Mouse (Mus musculus): Measurements from ENCODE around the gene Fus.
A peak's percentile ranks its signal among the peaks of the same experiment; 100 is the strongest.
"Not testable (repeated sequence)": the region's sequence is repeated elsewhere in the genome, so short reads cannot be mapped to it uniquely, and the experiment has no call there.

Fus gene

DNA sequence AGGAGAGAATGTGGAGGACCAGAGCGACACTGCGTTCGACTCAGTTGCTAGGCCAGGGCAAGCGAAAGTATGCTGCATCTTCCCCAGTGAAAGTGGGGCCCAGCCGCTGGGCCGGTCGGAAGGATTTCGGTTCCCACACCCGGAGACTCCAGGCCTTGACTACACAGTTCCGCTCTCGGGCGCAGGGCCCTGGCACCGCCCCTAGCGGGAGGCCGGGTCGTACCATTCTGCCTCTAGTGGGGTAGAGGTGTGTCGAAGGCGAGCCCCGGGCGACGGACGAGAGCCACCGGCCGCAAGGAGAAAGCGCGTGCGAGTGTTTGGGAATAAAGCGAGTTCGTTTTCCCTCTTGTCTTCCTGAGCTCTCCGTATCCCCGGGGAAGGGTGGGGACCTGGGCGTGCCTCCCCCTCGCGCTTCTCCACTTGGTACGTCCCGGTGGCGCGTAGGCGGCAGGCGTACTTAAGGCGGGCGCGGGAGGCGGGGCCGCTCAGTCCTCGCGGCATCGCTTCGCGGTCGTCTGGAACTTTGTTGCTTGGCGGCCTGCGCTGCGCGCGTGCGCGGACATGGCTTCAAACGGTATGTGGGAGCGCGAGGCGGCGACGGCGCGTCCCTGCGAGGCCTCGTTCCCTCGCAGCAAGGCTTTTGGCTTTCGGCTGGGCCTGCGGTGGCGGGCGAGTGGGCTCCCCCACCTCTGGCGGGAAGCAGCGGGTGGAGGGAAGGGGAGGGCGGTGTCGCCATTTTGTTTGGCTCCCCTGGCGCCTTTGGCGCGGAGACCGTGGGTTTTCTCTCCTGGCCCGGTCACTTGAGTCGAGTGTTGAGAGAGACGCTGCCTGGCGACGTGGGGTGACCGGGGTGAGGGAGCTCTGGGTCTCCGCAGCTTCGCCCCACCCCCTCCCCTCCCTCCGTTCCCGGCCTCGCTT is at the start of gene Fus:
TSS of gene Fus (plus strand) at position 454 of the 918 bp plus-strand sequence.
- DNase-seq (ENCODE audit: extremely low spot score): peak; percentile 95

DNA sequence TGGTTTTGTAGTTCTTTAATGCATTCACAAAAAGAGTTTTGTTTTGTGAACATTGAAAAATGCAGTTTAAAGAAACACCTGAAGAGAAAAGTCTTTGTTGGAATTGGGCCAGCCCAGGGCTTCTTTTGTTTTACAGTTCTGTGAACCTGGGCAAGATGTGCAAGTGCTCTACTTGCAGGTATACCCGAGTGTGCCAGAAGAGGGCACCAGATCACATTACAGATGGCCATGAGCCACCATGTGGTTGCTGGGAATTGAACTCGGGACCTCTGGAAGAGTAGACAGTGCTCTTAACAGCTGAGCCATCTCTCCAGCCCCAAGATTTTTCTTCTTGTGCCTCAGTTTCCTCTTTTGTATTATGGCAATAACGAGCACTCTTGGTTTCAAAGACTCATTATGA is 49.1 kb upstream of the Fus start:
- no peak for DNase-seq (ENCODE audit: extremely low spot score)

GRCm38 (mm10) chr7:127919290-127919689 is 48.0 kb upstream of the Fus start:
- DNase-seq (ENCODE audit: extremely low spot score): no peak

GRCm38 (mm10) chr7:127921516-127921915 is 45.7 kb upstream of the Fus start:
- peak; percentile 27 for DNase-seq (ENCODE audit: extremely low spot score)

- no peak for DNase-seq (ENCODE audit: extremely low spot score)
These were observed 44.6 kb upstream of the Fus start for GRCm38 (mm10) chr7:127922451-127923275.

GRCm38 (mm10) chr7:127923714-127924113 is 43.5 kb upstream of the Fus start:
- DNase-seq (ENCODE audit: extremely low spot score): no peak

DNA sequence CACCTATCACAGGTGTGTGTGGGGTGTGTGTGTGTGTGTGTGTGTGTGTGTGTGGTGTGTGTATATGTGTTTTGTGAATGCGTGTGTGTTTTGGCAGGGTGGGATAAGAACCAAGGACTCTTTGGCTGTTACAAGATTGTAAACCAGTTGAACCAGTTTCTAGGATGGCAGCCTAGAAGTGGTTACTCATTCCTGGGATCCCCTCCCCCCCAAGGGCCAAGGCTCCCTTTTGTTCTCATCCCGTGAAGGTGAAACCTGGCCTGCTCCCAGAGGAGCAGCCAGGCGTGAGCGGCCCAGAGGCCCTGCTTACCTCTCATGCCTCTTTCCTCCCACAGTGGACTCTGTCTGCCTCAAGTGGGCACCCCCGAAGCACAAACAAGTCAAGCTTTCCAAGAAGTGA is 42.0 kb upstream of the Fus start:
- peak; percentile 24 for DNase-seq (ENCODE audit: extremely low spot score)

GRCm38 (mm10) chr7:127926066-127926465 is 41.2 kb upstream of the Fus start:
- DNase-seq (ENCODE audit: extremely low spot score): no peak

- no peak for DNase-seq (ENCODE audit: extremely low spot score)
These were observed 40.4 kb upstream of the Fus start for GRCm38 (mm10) chr7:127926846-127927245.

- DNase-seq (ENCODE audit: extremely low spot score): no peak
These were observed 39.5 kb upstream of the Fus start for GRCm38 (mm10) chr7:127927726-127928125.

GRCm38 (mm10) chr7:127928596-127928995 is 38.7 kb upstream of the Fus start:
- no peak for DNase-seq (ENCODE audit: extremely low spot score)

- DNase-seq (ENCODE audit: extremely low spot score): peak; percentile 20
These were observed 37.3 kb upstream of the Fus start, which contains the start of gene Prss8 for GRCm38 (mm10) chr7:127929923-127930322. Gene Prss8, minus strand, starts transcription at chr7:127930104.

GRCm38 (mm10) chr7:127930636-127931035 is 36.6 kb upstream of the Fus start:
- DNase-seq (ENCODE audit: extremely low spot score): no peak

DNA sequence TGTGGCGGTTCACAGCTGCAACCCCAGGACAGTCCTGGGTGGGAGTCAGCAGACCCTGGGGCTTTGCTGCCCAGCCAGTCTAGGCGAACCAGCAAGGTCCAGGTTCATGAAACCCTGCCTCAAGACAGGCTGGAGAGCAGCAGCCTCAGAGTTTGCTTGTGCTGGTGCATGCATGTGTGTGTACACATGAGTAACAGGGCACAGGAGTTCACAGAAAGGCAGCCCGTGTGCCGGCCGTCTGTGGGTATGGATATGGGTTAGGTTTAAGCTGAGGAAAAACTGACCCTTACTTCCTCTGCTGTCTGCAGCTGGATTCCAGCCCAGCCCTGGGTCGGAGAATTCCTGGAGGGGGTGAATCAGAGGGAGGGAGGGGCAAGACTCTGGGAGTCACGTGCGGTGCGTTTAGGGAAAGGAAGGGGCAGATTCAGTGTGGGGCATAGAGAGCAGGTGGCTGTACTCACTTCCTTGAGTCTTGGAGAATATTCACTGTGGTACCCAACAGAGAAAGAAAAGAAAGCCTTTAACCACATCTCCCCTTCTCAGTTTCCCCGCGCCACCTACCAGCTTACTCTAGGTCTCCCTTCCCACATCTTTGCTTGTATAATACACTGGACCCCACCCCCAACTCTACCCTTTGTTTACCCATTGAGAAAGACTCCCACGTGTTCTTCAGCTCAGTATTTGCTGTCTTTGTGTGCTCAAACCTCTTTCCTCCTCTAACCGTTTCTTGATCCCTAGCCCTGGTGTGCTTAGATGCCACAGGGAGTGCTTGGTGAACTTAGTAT is 35.7 kb upstream of the Fus start:
- peak; percentile 49 for DNase-seq (ENCODE audit: extremely low spot score)

DNA sequence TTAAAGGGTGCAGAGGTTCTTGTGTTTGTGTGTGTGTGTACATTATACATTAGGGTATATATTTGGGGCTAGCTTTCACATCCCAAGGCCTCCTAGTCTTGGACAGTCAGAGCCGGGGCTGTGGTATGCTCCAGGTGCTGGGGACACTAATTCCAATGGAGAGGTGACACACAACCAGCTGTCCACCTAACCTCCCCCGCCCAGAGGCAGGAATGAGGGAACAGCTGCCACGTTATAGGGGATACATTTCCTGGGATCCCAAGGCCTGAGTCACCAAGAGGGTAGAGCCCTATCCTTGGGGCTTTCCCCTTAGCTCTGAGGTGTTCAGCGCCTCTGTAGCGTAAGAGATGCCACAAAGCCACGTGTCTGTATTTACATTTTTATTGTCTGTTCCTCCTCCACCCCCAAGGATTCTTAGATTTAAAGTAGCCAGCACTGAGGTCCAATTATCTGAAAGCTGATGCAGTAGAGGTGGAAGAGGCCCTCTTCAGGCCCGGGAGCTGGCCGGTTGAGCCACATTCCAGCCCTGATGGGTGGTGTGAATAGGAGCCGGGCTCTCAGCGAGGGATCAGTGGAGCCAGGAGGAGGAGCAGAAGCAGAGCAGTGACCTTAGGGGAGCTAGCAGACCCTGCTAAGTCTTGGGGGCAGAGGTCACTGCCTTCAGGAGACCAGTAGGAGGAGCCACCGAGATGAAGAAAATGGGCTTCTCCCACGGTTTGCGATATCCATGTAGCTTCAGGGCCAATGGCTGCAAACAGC is 34.8 kb upstream of the Fus start:
- peak; percentile 72 for DNase-seq (ENCODE audit: extremely low spot score)

DNA sequence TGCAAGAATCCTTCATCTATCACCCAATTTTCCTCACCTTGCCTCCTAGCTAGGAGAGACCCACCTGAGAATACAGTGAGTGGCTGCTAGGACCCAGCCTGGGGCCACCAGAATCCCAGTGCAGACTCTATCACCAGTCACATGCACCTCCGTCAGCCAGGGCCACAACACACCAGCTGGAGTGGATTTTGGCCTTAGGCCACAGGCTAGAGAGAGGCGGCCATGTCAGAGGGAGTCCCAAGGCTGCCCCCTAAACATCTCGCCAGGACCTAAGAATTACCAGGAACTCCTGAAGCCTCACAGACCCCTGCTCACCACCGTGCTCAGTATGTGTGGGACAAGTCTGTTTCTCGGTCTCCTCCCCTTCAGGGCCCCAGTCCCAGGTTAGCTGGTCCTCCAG is 33.2 kb upstream of the Fus start:
- no peak for DNase-seq (ENCODE audit: extremely low spot score)

DNA sequence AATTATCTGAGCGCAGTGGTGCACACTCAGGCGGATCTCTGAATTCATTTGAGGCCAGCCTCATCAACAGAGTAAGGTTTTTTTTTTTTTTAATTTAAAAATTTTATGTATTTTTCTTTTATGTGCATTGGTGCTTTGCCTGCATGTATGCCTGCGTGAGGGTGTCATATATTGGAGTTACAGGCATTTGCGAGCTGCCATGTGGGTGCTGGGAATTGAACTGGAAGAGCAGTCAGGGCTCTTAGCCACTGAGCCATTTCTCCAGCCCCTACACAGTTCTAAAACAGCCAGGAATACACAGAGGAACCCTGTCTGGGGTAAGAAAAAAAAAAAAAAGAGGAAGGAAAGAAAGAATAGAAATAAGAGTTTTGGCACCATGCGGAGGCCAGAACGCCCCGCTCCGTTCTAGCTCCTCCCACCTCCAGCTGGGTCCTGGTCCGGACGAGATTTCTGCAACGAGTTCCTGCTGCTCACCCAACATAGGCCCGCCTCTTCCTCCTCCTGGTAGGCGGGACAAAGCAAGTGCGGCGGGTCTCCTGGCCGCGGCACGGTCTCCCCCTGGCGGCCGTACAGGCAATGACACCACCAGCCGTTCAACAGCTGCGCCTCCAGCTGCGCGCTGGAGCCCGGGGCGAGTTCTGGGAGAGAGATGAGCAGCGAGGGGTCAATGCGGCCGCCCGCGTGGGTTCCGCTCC is 32.1 kb upstream of the Fus start:
- peak; percentile 94 for DNase-seq (ENCODE audit: extremely low spot score)

DNA sequence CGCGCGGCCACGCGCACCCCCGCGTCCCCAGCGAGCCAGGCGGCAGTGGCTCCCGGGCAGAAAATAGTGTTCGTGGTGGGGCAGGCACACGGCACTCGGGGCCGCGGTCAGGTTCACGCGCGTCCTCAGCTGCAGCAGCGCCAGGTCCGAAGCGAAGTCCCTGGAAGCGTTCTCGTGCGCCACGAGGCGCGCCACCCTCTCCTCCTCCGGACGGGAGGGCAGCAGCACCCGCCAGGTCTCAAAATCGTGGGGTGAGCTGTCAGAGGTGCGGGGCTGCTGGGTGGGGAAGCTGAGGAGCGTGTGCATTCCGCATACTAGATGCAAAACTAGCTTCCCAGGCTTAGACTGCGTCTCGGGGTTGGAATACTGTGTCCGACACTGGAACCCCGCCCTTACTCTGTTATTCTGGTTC is 31.5 kb upstream of the Fus start:
- DNase-seq (ENCODE audit: extremely low spot score): no peak

GRCm38 (mm10) chr7:127936216-127936884 is 30.9 kb upstream of the Fus start:
- DNase-seq (ENCODE audit: extremely low spot score): no peak

GRCm38 (mm10) chr7:127942097-127942496 is 25.2 kb upstream of the Fus start:
- not testable (repeated sequence) for DNase-seq (ENCODE audit: extremely low spot score)
